Mouse (Mus musculus) testis, adult 2 months (tissue): ENCODE results near the gene Lrwd1.

Source experiments
- CTCF ChIP-seq: fragments of 200-500 bp; IDR thresholded peaks from 2 replicates; pipeline ENCODE4 v1.5.1; 2012; ENCODE audit warnings: low read depth, mild to moderate bottlenecking, inconsistent platforms, low read length, moderate library complexity; ENCODE audit not compliant: control insufficient read depth, insufficient read depth, insufficient replicate concordance
- POLR2A ChIP-seq: fragments of 200-500 bp; IDR thresholded peaks from 2 replicates; pipeline ENCODE4 v1.6.1; 2012; ENCODE audit warnings: low read depth, mild to moderate bottlenecking, inconsistent platforms, low read length, moderate library complexity; ENCODE audit not compliant: control insufficient read depth

DNA sequence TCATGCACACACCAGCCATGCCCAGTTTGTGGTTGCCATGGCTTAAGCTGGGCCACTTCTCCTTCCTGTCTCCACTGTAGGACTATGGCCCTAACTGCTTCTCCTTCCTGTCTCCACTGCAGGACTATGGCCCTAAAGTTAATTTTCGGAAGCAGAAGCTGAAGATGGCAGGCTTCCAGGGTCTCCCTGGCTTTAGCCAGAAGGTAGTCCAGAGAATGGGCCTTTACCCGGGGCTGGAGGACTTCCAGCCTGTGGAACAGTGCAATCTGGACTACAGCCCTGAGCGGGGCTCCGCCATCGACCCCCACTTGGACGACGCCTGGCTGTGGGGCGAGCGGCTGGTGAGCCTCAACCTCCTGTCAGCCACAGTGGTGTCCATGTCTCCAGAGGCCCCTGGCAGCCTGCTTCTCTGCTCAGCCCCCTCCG lies 4.2 kb upstream of the Lrwd1 start:
- TF ChIP-seq CTCF, result no peak
- no peak for TF ChIP-seq POLR2A
